Mouse (Mus musculus) leukemia stem cell, adult 10-12 weeks (primary cell): Measurements from ENCODE around the gene Olfr969. TPM values are rescaled to one million over a fixed set of nuclear protein-coding genes. Genes with fewer than 3 reads are reported as not detected.

Experiments used
- polyA plus RNA-seq: library from polyadenylated mRNA; stranded (reverse); fragments of >175 nt; gene quantifications from 2 replicates; pipeline ENCODE4 v1.2.3, GENCODE M21; 2012; ENCODE audit warnings: low replicate concordance

Gene Olfr969
- polyA plus RNA-seq: not detected in 2 replicates

GRCm38 (mm10) chr9:39790558-39790957, at the start of gene Olfr969:
Gene Olfr969 (plus strand): TSS chr9:39790945.

GRCm38 (mm10) chr9:39745949-39746348, 44.8 kb upstream of the Olfr969 start, which contains the start of gene Olfr967:
Gene Olfr967 (plus strand): TSS chr9:39746249.

GRCm38 (mm10) chr9:39783153-39783552, 7.6 kb upstream of the Olfr969 start, which contains the start of gene Olfr968:
Gene Olfr968 (minus strand): TSS chr9:39783253.

GRCm38 (mm10) chr9:39808560-39808959, 17.8 kb downstream of the Olfr969 start, which contains the start of gene Olfr970:
Gene Olfr970 (plus strand): TSS chr9:39808860.

GRCm38 (mm10) chr9:39836576-39836975, 45.8 kb downstream of the Olfr969 start, which contains the start of gene Olfr971:
Gene Olfr971 (plus strand): TSS chr9:39836876.

Other genes with a start within 250 kb of the Olfr969 start
- not detected in 2 replicates for gene Olfr958, start 236.9 kb upstream of the Olfr969 start, polyA plus RNA-seq
- not detected in 2 replicates for gene Olfr959, start 215.4 kb upstream of the Olfr969 start, polyA plus RNA-seq
- not detected in 2 replicates for gene AW551984, start 186.5 kb upstream of the Olfr969 start, polyA plus RNA-seq
- not detected in 2 replicates for gene Olfr148, start 180.3 kb upstream of the Olfr969 start, polyA plus RNA-seq
- gene Olfr960, start 169.6 kb upstream of the Olfr969 start, polyA plus RNA-seq: not detected in 2 replicates
- not detected in 2 replicates for gene Olfr961, start 145.9 kb upstream of the Olfr969 start, polyA plus RNA-seq
- gene Olfr963, start 123.7 kb upstream of the Olfr969 start, polyA plus RNA-seq: not detected in 2 replicates
- gene Olfr149, start 83.8 kb upstream of the Olfr969 start, polyA plus RNA-seq: not detected in 2 replicates
- not detected in 2 replicates for gene Olfr965, start 79.6 kb upstream of the Olfr969 start, polyA plus RNA-seq
- gene Olfr150, start 60.0 kb upstream of the Olfr969 start, polyA plus RNA-seq: not detected in 2 replicates
- not detected in 2 replicates for gene Olfr967, start 44.7 kb upstream of the Olfr969 start, polyA plus RNA-seq
- gene Olfr968, start 7.7 kb upstream of the Olfr969 start, polyA plus RNA-seq: not detected in 2 replicates
- gene Olfr970, start 17.9 kb downstream of the Olfr969 start, polyA plus RNA-seq: not detected in 2 replicates
- not detected in 2 replicates for gene Olfr971, start 45.9 kb downstream of the Olfr969 start, polyA plus RNA-seq
- not detected in 2 replicates for gene Olfr972, start 75.5 kb downstream of the Olfr969 start, polyA plus RNA-seq
- gene Olfr229, start 116.4 kb downstream of the Olfr969 start, polyA plus RNA-seq: not detected in 2 replicates
- not detected in 2 replicates for gene Olfr974, start 146.6 kb downstream of the Olfr969 start, polyA plus RNA-seq
- gene Olfr975, start 161.1 kb downstream of the Olfr969 start, polyA plus RNA-seq: not detected in 2 replicates
- not detected in 2 replicates for gene Olfr976, start 170.2 kb downstream of the Olfr969 start, polyA plus RNA-seq
- not detected in 2 replicates for gene Olfr978, start 201.2 kb downstream of the Olfr969 start, polyA plus RNA-seq
- 0.05 TPM in 1 of 2 replicates, not detected in the other for gene Olfr979, start 212.5 kb downstream of the Olfr969 start, polyA plus RNA-seq
- gene Olfr980, start 218.6 kb downstream of the Olfr969 start, polyA plus RNA-seq: not detected in 2 replicates
- gene Olfr981, start 230.5 kb downstream of the Olfr969 start, polyA plus RNA-seq: not detected in 2 replicates